Mouse (Mus musculus) testis, postnatal 14 days (tissue): ENCODE data around the gene Zfp746.
"Not testable (repeated sequence)": the region's sequence is repeated elsewhere in the genome, so short reads cannot be mapped to it uniquely, and the experiment has no call there.

Source experiments
- DNase-seq: peaks from one replicate; pipeline ENCODE4 v3.0.0; 2021; ENCODE audit warnings: low spot score

Zfp746 gene

GRCm38 (mm10) chr6:48086471-48086878 lies at the start of gene Zfp746:
TSS of gene Zfp746 (minus strand) at chr6:48086593.
- DNase-seq, result peak; percentile 92

GRCm38 (mm10) chr6:48121092-48121491 lies 34.7 kb upstream of the Zfp746 start:
- DNase-seq, result not testable (repeated sequence)

GRCm38 (mm10) chr6:48116036-48116435 lies 29.6 kb upstream of the Zfp746 start:
- DNase-seq, result no peak

- DNase-seq, result no peak
Observed at GRCm38 (mm10) chr6:48086957-48087715, 743 bp upstream of the Zfp746 start.

- peak; percentile 78 for DNase-seq
Observed at GRCm38 (mm10) chr6:48085521-48086404, 630 bp downstream of the Zfp746 start.

- DNase-seq, result no peak
Observed at GRCm38 (mm10) chr6:48083733-48084191, 2.6 kb downstream of the Zfp746 start.

GRCm38 (mm10) chr6:48081952-48082351 lies 4.4 kb downstream of the Zfp746 start:
- no peak for DNase-seq

GRCm38 (mm10) chr6:48081021-48081420 lies 5.4 kb downstream of the Zfp746 start:
- no peak for DNase-seq

GRCm38 (mm10) chr6:48073316-48073715 lies 13.1 kb downstream of the Zfp746 start:
- DNase-seq, result no peak

- DNase-seq, result no peak
Observed at GRCm38 (mm10) chr6:48067492-48067891, 18.9 kb downstream of the Zfp746 start.

- no peak for DNase-seq
Observed at GRCm38 (mm10) chr6:48065587-48066075, 20.8 kb downstream of the Zfp746 start.

- DNase-seq, result peak; percentile 38
Observed at GRCm38 (mm10) chr6:48064451-48064850, 21.9 kb downstream of the Zfp746 start.

GRCm38 (mm10) chr6:48063940-48064339 lies 22.5 kb downstream of the Zfp746 start:
- DNase-seq, result peak; percentile 46

GRCm38 (mm10) chr6:48060895-48061294 lies 25.5 kb downstream of the Zfp746 start:
- no peak for DNase-seq

GRCm38 (mm10) chr6:48060421-48060820 lies 26.0 kb downstream of the Zfp746 start:
- DNase-seq, result no peak

GRCm38 (mm10) chr6:48052136-48052535 lies 34.3 kb downstream of the Zfp746 start:
- DNase-seq, result no peak

- no peak for DNase-seq
Observed at GRCm38 (mm10) chr6:48051666-48052065, 34.7 kb downstream of the Zfp746 start.

GRCm38 (mm10) chr6:48049273-48050065 lies 36.9 kb downstream of the Zfp746 start:
- DNase-seq, result no peak

GRCm38 (mm10) chr6:48048426-48049272 lies 37.7 kb downstream of the Zfp746 start, which contains the start of gene Zfp777:
TSS of gene Zfp777 (minus strand) at chr6:48048911.
- peak; percentile 85 for DNase-seq

- peak; percentile 80 for DNase-seq
Observed at GRCm38 (mm10) chr6:48047450-48048351, 38.7 kb downstream of the Zfp746 start.
